Mouse (Mus musculus): ENCODE measurements around the gene Tgif2.
"Not testable (repeated sequence)": the region's sequence is repeated elsewhere in the genome, so short reads cannot be mapped to it uniquely, and the experiment has no call there.

Gene Tgif2

GRCm38 (mm10) chr2:156874760-156875510 lies 35.1 kb downstream of the Tgif2 start:
- no peak for DNase-seq (ENCODE audit: extremely low spot score)

- DNase-seq (ENCODE audit: extremely low spot score) = no peak
These were observed 37.9 kb downstream of the Tgif2 start for GRCm38 (mm10) chr2:156877726-156878125.

- no peak for DNase-seq (ENCODE audit: extremely low spot score)
These were observed 39.7 kb downstream of the Tgif2 start for GRCm38 (mm10) chr2:156879541-156879940.

DNA sequence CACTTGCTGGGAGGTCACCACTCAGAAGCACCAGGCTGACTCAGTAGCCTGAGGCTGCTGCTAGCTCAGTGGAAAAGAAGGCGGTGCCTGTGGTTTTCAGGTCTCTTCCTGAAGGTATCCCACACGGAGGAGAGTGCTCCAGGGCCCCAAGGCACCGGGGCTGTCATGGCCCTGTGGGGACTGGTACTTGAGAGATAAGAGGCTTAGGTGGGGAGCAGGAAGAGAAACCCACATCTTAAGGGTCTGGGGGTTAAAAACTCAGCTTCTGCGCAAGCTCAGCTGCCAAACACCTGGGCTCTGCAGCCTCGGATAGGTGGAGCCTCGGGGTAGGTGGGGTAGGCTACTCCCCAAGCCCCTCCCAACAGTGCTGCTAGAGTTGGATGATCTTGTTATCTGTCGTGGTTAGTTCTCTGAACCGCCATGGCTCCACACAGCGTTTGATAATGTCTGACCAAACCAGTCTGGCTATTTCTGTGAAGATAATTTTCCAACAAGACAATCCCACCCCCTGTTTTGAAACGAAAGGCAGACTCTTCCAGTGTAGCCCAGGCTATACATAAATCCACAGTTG lies 42.7 kb downstream of the Tgif2 start:
- no peak for DNase-seq (ENCODE audit: extremely low spot score)

DNA sequence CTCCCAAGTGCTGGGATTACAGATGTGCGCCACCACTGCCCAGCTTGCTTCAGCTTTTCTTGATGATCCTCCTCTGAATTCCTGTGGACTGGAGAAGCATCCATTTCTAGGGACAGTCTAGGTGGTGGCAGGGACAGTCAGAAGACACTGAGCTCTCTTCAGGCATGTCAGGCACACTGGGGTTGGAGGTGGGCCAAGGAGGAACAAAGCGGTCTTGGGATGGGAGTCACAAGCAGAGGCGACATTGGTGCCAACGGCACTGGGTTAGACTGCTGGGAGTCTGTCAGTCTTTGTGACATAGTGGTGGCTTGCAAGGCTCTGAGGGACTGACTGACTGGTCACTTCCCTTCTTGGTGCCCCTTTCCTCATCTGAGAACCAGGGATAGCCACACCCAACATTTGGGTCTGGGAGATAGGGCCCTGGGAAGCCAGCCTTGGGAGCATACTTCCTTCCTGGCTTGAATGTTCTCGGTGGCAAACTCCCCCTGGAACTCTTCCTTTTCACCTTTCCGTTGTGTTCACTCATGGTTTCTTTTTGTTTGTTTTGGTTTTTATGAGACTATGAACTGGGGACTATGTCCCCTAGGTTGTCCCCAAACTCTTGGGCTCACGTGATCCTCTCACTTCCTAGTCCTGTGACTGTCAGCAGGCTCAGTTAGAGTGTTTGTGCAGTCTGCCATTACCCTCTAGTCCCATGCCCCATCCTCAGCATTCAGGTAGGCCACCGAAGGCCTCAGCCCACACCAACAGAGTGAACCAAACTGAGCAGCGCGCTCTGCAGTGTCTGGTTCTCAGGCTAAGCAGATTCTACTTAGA lies 44.8 kb downstream of the Tgif2 start:
- DNase-seq (ENCODE audit: extremely low spot score) = no peak

- not testable (repeated sequence) for DNase-seq (ENCODE audit: extremely low spot score)
These were observed 45.9 kb downstream of the Tgif2 start for GRCm38 (mm10) chr2:156885666-156886065.

DNA sequence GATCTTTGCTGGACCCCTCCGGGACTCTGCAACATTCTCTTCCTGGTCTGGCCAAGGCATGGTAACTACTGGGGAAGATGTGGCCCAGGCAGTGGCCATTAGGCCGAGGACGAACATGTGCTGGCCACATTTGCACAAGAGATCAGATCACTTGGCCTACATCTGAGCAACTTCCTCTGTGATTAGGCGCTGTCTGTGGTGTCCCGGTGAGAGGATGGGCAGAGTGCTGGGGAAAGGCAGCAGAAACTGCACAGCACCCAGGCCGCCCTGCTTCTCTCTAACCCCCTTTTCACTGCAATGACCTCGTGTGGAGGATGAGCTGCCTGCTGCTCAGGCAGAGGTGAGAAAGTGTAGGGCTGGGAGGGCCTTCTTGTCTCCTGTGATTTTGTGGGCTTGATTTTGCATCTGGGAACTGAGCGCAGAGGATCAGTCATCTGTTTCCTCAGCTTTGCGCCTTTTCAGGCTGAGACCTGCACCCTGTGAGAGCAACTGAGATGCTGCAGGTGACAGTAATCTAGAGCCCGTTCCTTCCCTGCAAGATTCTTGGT lies 46.4 kb downstream of the Tgif2 start:
- DNase-seq (ENCODE audit: extremely low spot score) = no peak

DNA sequence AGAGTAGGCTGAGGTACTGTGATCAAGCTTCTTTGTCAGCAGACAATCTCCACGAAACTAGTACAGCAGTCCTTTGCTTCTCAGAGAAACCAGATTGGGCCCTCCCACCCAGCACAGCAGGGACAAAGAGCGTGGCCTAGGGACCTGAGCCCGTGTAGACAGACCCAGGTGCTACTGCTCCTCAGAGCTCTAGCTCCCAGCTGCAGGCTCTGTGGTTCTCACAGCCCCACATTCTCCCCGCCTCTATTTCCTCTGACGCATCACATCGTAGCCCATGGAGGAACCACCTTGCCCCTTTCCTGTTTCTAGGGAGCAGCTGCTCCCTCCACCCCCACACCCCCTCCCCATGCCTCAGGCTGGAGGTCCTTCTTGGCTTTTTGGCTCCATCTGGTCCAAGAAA lies 47.2 kb downstream of the Tgif2 start, which contains the start of gene Sla2:
Sla2 (minus strand) TSS at position 176 of the 400 bp plus-strand sequence.
- DNase-seq (ENCODE audit: extremely low spot score) = no peak

- no peak for DNase-seq (ENCODE audit: extremely low spot score)
These were observed 48.7 kb downstream of the Tgif2 start for GRCm38 (mm10) chr2:156888490-156888889.

DNA sequence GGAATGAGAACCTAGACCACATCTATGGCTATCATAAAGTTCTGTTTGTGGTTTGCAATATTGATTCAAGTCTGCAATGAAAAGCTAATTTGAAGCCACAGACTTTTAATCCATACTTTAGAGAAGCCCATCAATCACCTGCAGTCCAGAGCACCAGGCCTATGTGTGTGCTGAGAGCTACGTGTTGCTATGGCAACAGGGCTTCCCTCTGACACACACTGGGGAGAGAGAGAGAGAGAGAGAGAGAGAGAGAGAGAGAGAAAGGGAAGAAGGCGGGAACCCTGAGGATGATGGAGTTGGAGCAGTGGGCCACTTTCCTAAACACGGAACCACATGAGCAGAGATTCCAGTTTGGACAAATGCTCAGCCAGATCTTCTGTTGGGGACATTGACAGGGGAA lies 52.4 kb downstream of the Tgif2 start:
- peak; percentile 14 for DNase-seq (ENCODE audit: extremely low spot score)

DNA sequence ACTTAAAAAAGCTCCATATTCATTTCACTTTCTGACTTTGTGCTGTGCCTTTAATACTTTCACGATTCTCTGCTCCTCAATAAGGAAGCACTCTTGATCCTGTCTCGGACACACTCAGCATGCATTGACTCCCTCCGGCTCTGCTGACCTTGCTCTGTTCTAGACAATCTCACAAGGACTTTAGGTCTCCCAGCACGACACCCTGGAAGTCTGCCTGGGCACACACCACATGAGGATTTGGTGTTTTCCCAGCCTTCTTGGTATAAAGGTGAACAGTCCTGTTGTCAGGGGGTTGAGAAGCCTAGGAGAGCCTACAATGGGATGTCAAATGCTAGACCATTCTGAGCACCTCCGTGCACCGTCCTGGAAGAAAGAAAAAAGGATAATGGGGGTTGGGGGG lies 53.0 kb downstream of the Tgif2 start:
- DNase-seq (ENCODE audit: extremely low spot score) = no peak

GRCm38 (mm10) chr2:156894496-156895265 lies 54.9 kb downstream of the Tgif2 start:
- DNase-seq (ENCODE audit: extremely low spot score) = no peak

DNA sequence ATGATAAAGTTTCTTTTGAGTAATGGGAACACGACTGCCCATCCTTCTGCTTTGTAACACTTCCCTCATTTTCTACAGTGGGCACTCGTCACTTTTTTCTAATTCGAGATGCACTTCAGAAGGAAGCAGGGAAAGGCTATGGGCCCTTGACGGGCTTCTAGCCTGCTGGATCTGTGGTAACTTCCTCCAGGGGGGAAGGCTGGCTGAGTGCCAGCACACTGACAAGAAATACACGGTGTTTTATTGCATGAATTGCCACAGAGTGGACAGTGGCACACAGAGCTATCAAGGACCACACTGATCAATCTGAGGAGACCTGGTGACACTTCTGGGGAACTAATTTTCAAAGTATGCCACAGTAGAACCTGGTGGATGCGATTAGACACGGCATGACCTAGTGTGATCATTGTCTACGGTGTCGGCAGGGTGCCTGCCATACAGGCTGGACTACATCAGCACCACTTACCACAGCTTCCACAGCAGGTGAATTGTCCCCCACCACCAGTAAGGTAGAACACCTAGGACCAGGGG lies 56.6 kb downstream of the Tgif2 start:
- DNase-seq (ENCODE audit: extremely low spot score) = no peak

GRCm38 (mm10) chr2:156897034-156897433 lies 57.2 kb downstream of the Tgif2 start:
- no peak for DNase-seq (ENCODE audit: extremely low spot score)

- no peak for DNase-seq (ENCODE audit: extremely low spot score)
These were observed 58.6 kb downstream of the Tgif2 start for GRCm38 (mm10) chr2:156898374-156898773.

GRCm38 (mm10) chr2:156899184-156899583 lies 59.4 kb downstream of the Tgif2 start:
- DNase-seq (ENCODE audit: extremely low spot score) = no peak

GRCm38 (mm10) chr2:156901344-156901743 lies 61.5 kb downstream of the Tgif2 start:
- DNase-seq (ENCODE audit: extremely low spot score) = no peak

DNA sequence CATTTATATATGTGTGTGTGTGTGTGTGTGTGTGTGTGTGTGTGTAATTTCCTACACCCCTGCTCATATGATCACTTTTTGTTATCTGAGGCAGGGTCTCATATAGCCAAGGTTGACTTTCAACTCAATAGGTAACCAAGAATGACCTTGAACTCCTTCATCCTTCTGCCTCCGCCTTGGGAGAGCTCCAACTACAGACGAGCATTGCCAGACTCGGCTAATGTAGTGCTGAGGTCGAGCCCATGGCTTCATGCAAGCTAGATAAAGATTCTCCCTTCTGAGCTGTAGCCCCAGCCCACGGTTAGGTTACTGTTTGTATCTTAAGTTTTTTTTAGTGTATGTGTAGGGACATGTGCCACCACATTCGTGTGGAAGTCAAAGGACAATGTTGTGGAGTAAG lies 62.1 kb downstream of the Tgif2 start:
- no peak for DNase-seq (ENCODE audit: extremely low spot score)

GRCm38 (mm10) chr2:156902411-156902810 lies 62.6 kb downstream of the Tgif2 start:
- DNase-seq (ENCODE audit: extremely low spot score) = not testable (repeated sequence)

DNA sequence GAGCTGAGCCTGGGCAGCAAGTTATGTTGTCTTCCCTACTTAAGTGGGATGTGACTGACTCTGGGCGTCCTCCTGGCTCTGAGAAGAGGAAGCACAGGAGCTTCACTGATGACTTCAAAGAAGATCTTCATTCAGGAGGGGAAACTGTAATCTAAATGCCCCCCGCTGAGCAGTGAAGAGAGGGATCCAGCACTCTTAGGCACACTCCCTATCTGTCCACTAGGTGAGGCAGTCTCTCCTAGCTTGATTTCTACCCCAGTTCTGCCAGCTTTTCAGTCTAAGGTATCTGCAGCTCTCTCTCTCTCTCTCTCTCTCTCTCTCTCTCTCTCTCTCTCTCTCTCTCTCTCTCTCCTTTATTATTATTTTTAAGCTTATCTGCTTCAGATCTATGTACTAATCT lies 63.6 kb downstream of the Tgif2 start:
- no peak for DNase-seq (ENCODE audit: extremely low spot score)
